Mouse (Mus musculus): ENCODE data around the gene Fgfr2. TPM values are rescaled to one million over a fixed set of nuclear protein-coding genes. Genes with fewer than 3 reads are reported as not detected.

Fgfr2 gene
- polyA plus RNA-seq, 1 experiment from 2014 or later, result 11.4 TPM

- H3K9me3 ChIP-seq (replicated peaks; ENCODE audit: control insufficient read depth, low read length), result no peaks in the 10 kb centered on the region
- peaks cover 37% of the 10 kb centered on the region for H3K36me3 ChIP-seq (ENCODE audit: control insufficient read depth, insufficient read depth)
- 47% methylated on average over 1 of the region's 1 CpGs for WGBS (ENCODE audit: insufficient replicate concordance)
These were observed 242.9 kb downstream of the Fgfr2 start for GRCm38 (mm10) chr7:132880276-132880675.

DNA sequence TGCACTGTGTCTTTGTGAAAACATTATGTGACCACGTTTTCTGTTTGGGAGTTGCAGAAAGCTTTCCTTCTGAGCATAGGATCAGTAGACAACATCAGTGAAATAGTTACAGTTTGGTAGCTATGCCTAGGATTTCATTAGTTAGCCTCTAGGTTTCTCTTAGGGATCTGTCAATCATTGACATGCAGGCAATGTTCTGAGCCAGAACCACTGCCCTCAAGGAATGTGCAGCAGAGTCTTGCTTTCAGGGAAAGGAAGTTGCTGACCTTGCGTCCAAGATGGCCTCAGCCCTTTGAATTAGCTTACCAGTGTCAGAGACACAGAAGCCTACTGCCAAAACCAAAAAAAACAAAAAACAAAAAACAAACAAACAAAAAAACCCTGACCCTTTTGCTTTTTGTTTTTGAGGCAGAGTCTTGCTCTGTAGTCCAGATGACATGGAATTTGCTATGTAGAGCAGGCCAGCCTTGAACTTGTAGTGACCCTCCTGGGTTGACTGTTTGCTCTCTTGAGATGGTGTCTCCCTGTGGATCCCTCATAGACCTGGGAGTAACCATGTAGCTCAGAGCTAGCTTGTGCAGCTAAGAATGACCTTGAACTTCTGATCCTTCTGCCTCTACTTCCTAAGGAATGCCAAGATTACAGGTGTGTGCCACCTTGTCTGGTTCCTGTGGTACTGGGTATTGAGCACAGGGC lies 247.6 kb downstream of the Fgfr2 start:
- 80% methylated on average over 2 of the region's 2 CpGs for WGBS (ENCODE audit: insufficient replicate concordance)
- Histone ChIP-seq H3K9ac (ENCODE audit: low read depth, low read length) (no peak overlapping the region), H3K27me3 (ENCODE audit: control insufficient read depth, insufficient read depth, low read depth, low read length) (no peaks in the 10 kb centered on the region), H3K4me2 (ENCODE audit: low read depth, low read length) (no peak overlapping the region), H3K9me3 (replicated peaks; ENCODE audit: control insufficient read depth, low read length) (no peaks in the 10 kb centered on the region), H3K4me1 (ENCODE audit: control insufficient read depth, low read depth, low read length) (no peaks in the 10 kb centered on the region), H3K36me3 (ENCODE audit: control insufficient read depth, insufficient read depth) (peaks cover 40% of the 10 kb centered on the region), H3K27ac (ENCODE audit: low read length) (no peak overlapping the region), H3K4me3 (ENCODE audit: low read depth, low read length) (no peak overlapping the region)
- ATAC-seq (ENCODE audit: low read depth), result no peak

More at GRCm38 (mm10) chr7:132880276-132880675, 242.9 kb downstream of the Fgfr2 start:
- Histone ChIP-seq H3K4me1 (ENCODE audit: control insufficient read depth, low read depth, low read length) (no peaks in the 10 kb centered on the region), H3K4me2 (ENCODE audit: low read depth, low read length) (no peak overlapping the region), H3K27me3 (ENCODE audit: control insufficient read depth, insufficient read depth, low read depth, low read length) (no peaks in the 10 kb centered on the region), H3K4me3 (ENCODE audit: low read depth, low read length) (no peak overlapping the region), H3K27ac (ENCODE audit: low read length) (no peak overlapping the region), H3K9ac (ENCODE audit: low read depth, low read length) (no peak overlapping the region)
- no peak for ATAC-seq (ENCODE audit: low read depth)

- peaks cover 32% of the 10 kb centered on the region for H3K36me3 ChIP-seq (ENCODE audit: control insufficient read depth, insufficient read depth)
These were observed 250.1 kb downstream of the Fgfr2 start for GRCm38 (mm10) chr7:132873043-132873442.

GRCm38 (mm10) chr7:132866316-132866715 lies 256.8 kb downstream of the Fgfr2 start:
- H3K27me3 ChIP-seq (ENCODE audit: control insufficient read depth, insufficient read depth, low read depth, low read length), result no peaks in the 10 kb centered on the region
- no peak overlapping the region for H3K9ac ChIP-seq (ENCODE audit: low read depth, low read length)
- no peaks in the 10 kb centered on the region for H3K9me3 ChIP-seq (replicated peaks; ENCODE audit: control insufficient read depth, low read length)

More at GRCm38 (mm10) chr7:132873043-132873442, 250.1 kb downstream of the Fgfr2 start:
- Histone ChIP-seq H3K4me3 (ENCODE audit: low read depth, low read length) (no peak overlapping the region), H3K9ac (ENCODE audit: low read depth, low read length) (no peak overlapping the region), H3K27me3 (ENCODE audit: control insufficient read depth, insufficient read depth, low read depth, low read length) (no peaks in the 10 kb centered on the region), H3K4me2 (ENCODE audit: low read depth, low read length) (no peak overlapping the region), H3K4me1 (ENCODE audit: control insufficient read depth, low read depth, low read length) (no peaks in the 10 kb centered on the region), H3K27ac (ENCODE audit: low read length) (no peak overlapping the region), H3K9me3 (replicated peaks; ENCODE audit: control insufficient read depth, low read length) (no peaks in the 10 kb centered on the region)
- ATAC-seq (ENCODE audit: low read depth), result no peak
- WGBS (ENCODE audit: insufficient replicate concordance), result 60% methylated on average over 2 of the region's 2 CpGs

DNA sequence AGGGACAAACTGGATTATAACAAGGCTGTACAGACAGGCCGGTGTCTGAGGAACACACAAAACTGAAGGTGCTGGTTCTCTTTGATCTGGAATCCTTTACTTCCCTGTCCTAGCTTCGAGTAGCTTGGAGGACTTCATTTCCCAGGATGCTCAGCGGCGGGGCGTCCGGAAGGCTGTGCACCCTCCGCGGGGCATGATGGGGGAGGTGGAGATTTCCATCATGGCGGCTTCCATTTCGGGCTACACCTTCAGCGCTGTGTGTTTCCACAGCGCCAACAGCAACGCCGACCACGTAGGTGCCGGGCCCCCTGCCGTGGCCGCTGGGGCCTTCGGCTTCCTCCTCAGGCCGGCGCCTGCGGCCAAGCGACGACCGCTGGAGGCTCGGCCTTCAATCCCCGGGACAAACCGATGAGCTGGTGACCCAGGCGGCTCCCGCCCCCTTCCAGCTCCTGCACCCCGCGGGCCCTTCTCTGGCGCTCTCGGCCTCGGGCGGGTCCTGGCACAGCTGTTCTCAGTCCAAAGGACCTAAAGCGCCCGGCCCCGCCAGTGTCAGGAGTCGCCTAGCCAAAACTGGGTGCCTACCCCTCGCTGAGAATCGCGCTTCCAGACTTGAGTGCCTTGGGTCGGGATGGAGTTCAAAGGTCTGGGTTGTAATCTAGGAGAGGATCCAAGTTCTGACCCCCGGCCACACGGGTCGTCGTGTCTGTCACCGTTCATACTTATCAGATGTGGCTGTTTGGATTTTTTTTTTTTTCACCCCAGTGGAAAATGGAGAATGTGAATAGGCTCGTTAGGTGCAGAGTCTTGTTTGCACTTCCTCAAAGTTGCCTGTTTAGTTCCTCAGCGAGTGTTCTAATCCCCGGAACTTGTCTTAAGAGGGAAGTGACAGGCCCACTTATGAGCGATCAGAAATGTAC lies 263.9 kb downstream of the Fgfr2 start, which contains the start of gene Abraxas2:
Abraxas2 (plus strand) TSS at position 184 of the 917 bp plus-strand sequence.
- Histone ChIP-seq H3K9me3 (replicated peaks; ENCODE audit: control insufficient read depth, low read length) (no peaks in the 10 kb centered on the region), H3K27ac (ENCODE audit: low read length) (peak within 1 kb of the TSS; percentile 93), H3K27me3 (ENCODE audit: control insufficient read depth, insufficient read depth, low read depth, low read length) (no peaks in the 10 kb centered on the region), H3K36me3 (ENCODE audit: control insufficient read depth, insufficient read depth) (no peaks in the 10 kb centered on the region), H3K4me1 (ENCODE audit: control insufficient read depth, low read depth, low read length) (peaks cover 14% of the 10 kb centered on the region), H3K9ac (ENCODE audit: low read depth, low read length) (peak within 1 kb of the TSS; percentile 88), H3K4me3 (ENCODE audit: low read depth, low read length) (peak within 1 kb of the TSS; percentile 97), H3K4me2 (ENCODE audit: low read depth, low read length) (peak within 1 kb of the TSS; percentile 89)
- WGBS (ENCODE audit: insufficient replicate concordance), result under 1% methylated on average over 53 of the region's 53 CpGs
- peak; percentile 96 for ATAC-seq (ENCODE audit: low read depth)

More at GRCm38 (mm10) chr7:132866316-132866715, 256.8 kb downstream of the Fgfr2 start:
- no peak for ATAC-seq (ENCODE audit: low read depth)
- H3K4me3 ChIP-seq (ENCODE audit: low read depth, low read length), result no peak overlapping the region
- H3K4me2 ChIP-seq (ENCODE audit: low read depth, low read length), result no peak overlapping the region
- peaks cover 13% of the 10 kb centered on the region for H3K36me3 ChIP-seq (ENCODE audit: control insufficient read depth, insufficient read depth)
- WGBS (ENCODE audit: insufficient replicate concordance), result 25% methylated on average over 9 of the region's 9 CpGs
- H3K4me1 ChIP-seq (ENCODE audit: control insufficient read depth, low read depth, low read length), result no peaks in the 10 kb centered on the region; the same call in 1 of the 2 replicates
- no peak overlapping the region for H3K27ac ChIP-seq (ENCODE audit: low read length)

DNA sequence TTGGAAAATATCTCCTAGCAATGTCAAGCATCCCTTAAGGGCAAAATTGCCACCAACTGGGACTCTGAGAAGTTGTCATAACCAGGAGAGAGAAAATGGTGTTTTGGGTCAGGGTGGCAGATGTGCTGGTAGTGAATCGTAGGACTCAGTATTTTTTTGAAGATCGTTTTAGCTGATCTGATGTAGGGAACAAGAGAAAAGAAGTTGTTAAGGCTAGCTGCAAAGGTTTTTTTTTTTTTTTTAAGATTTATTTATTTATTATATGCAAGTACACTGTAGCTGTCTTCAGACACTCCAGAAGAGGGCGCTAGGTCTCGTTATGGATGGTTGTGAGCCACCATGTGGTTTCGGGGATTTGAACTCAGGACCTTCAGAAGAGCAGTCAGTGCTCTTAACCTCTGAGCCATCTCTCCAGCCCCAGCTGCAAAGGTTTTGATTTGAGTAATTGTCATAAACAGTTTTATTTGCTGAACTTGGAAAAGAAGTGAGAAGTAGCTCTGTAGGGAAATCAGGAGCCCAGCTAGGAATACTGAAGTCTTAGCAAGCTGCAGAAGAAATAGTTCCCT lies 265.0 kb downstream of the Fgfr2 start:
- 55% methylated on average over 5 of the region's 5 CpGs for WGBS (ENCODE audit: insufficient replicate concordance)

GRCm38 (mm10) chr7:132856083-132856482 lies 267.1 kb downstream of the Fgfr2 start:
- Histone ChIP-seq H3K27me3 (ENCODE audit: control insufficient read depth, insufficient read depth, low read depth, low read length) (no peaks in the 10 kb centered on the region), H3K36me3 (ENCODE audit: control insufficient read depth, insufficient read depth) (no peaks in the 10 kb centered on the region), H3K4me3 (ENCODE audit: low read depth, low read length) (no peak overlapping the region), H3K9me3 (replicated peaks; ENCODE audit: control insufficient read depth, low read length) (no peaks in the 10 kb centered on the region), H3K27ac (ENCODE audit: low read length) (no peak overlapping the region), H3K9ac (ENCODE audit: low read depth, low read length) (no peak overlapping the region), H3K4me1 (ENCODE audit: control insufficient read depth, low read depth, low read length) (peaks cover 22% of the 10 kb centered on the region), H3K4me2 (ENCODE audit: low read depth, low read length) (no peak overlapping the region)
- ATAC-seq (ENCODE audit: low read depth), result no peak
- 57% methylated on average over 1 of the region's 1 CpGs for WGBS (ENCODE audit: insufficient replicate concordance)

More for the DNA sequence above, 265.0 kb downstream of the Fgfr2 start:
- H3K4me2 ChIP-seq (ENCODE audit: low read depth, low read length), result no peak overlapping the region
- H3K27ac ChIP-seq (ENCODE audit: low read length), result no peak overlapping the region
- ATAC-seq (ENCODE audit: low read depth), result no peak
- H3K9ac ChIP-seq (ENCODE audit: low read depth, low read length), result no peak overlapping the region
- peaks cover 14% of the 10 kb centered on the region for H3K4me1 ChIP-seq (ENCODE audit: control insufficient read depth, low read depth, low read length)
- no peaks in the 10 kb centered on the region for H3K36me3 ChIP-seq (ENCODE audit: control insufficient read depth, insufficient read depth)
- H3K9me3 ChIP-seq (replicated peaks; ENCODE audit: control insufficient read depth, low read length), result no peaks in the 10 kb centered on the region
- no peaks in the 10 kb centered on the region for H3K27me3 ChIP-seq (ENCODE audit: control insufficient read depth, insufficient read depth, low read depth, low read length)
- no peak overlapping the region for H3K4me3 ChIP-seq (ENCODE audit: low read depth, low read length)

- no peaks in the 10 kb centered on the region for H3K27me3 ChIP-seq (ENCODE audit: control insufficient read depth, insufficient read depth, low read depth, low read length)
- no peak overlapping the region for H3K9ac ChIP-seq (ENCODE audit: low read depth, low read length)
- H3K9me3 ChIP-seq (replicated peaks; ENCODE audit: control insufficient read depth, low read length), result no peaks in the 10 kb centered on the region
- WGBS (ENCODE audit: insufficient replicate concordance), result 51% methylated on average over 4 of the region's 4 CpGs
- peaks cover 12% of the 10 kb centered on the region for H3K4me1 ChIP-seq (ENCODE audit: control insufficient read depth, low read depth, low read length)
- ATAC-seq (ENCODE audit: low read depth), result no peak
- no peaks in the 10 kb centered on the region for H3K36me3 ChIP-seq (ENCODE audit: control insufficient read depth, insufficient read depth)
- no peak overlapping the region for H3K4me2 ChIP-seq (ENCODE audit: low read depth, low read length)
- no peak overlapping the region for H3K4me3 ChIP-seq (ENCODE audit: low read depth, low read length)
- H3K27ac ChIP-seq (ENCODE audit: low read length), result no peak overlapping the region
These were observed 269.2 kb downstream of the Fgfr2 start for GRCm38 (mm10) chr7:132853946-132854345.
